Mouse (Mus musculus): Measurements from ENCODE around the gene Wdr91.

Gene Wdr91

DNA sequence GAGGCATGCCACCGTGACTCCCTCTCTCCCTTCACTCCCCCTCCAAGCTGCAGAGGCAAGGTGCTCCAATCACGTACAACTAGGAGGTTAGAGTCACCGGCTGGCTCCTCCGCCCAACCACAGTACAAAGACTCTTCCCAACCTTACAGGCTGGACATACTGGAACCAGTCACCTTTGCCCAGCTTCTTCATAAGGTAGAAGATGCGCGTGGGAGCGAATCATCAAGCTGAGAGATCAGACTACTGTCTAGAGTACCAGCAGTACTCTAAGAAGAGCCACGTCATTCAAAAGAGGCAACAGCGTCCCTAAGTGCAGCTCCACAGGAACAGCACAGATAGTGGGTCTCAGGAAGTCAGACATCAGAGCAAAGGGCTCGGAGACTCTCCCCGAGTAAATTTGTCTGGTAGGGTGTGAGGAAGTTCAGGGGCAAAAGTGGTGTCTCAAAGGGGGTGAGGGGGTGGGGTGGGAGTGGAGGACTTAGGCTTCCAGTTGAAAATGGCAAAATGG, 49.1 kb downstream of the Wdr91 start:
- no peak for DNase-seq

DNA sequence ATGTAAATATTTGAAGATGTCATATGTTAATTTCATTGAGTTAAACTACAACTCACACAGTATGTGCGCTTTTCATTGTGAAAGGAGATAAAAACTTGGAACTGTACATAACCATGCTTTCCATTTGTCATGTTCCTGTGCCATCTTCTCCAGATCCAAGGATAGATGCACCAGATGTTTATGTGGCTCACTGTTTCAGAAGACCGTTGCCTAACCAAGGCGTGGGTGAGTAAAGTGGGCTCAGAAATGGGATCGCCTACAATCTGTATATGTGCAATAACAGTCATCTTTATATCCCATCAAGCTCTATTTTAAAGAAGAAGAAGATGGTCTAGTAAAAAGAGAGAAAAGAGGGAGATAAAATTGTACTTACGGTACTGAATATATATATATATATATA, 78.3 kb downstream of the Wdr91 start:
- DNase-seq, result no peak
